Comparison of ENCODE assay signal across 1 mouse cellular context in the genomic region with DNA sequence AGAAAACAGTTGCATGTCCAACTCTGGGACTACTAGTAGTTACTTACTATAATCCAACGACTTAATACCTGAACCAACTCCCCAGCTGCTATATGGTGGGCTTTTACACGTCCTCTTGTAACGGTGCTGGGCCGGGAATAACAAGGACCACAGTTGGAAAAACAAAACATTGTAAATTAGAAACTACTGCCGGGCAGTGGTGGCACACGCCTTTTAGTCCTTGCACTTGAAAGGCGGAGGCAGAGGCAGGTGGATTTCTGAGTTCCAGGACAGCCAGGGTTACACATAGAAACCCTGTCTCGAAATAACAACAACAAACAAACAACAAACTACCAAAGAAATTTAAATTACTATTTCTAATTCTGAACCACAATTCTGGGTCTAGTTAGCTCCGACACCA.
TF ChIP-seq lines count a peak whose summit lies in the region.

No protein-coding gene starts in this region.

TF ChIP-seq in MEL, 35 proteins besides CTCF, POLR2A, EP300 and RAD21 (continued from another document):
- TF ChIP-seq CHD1 (IDR thresholded peaks at IDR 0.05; ENCODE audit: low read depth, low read length) (no peak), USF1 (IDR thresholded peaks at IDR 0.05; ENCODE audit: low read depth, low read length) (no peak), ETS1 (IDR thresholded peaks at IDR 0.05; ENCODE audit: low read depth, low read length) (no peak), RCOR1 (IDR thresholded peaks at IDR 0.05; ENCODE audit: low read depth, low read length) (no peak), POLR2AphosphoS5 (IDR thresholded peaks at IDR 0.05; ENCODE audit: borderline replicate concordance, low read depth, low read length) (no peak), MEF2A (IDR thresholded peaks at IDR 0.05; ENCODE audit: extremely low read depth, insufficient replicate concordance, low read depth, low read length, poor library complexity, severe bottlenecking) (no peak), ZC3H11A (IDR thresholded peaks at IDR 0.05; ENCODE audit: low read depth, low read length) (no peak), MYB (IDR thresholded peaks at IDR 0.05; ENCODE audit: low read depth, low read length) (no peak)
